Mouse (Mus musculus): ENCODE data around the gene Vangl1.

- TF ChIP-seq CTCF (IDR thresholded peaks at IDR 0.05; ENCODE audit: extremely low read depth, insufficient read depth, low read length): no peak
- no peak for TF ChIP-seq POLR2A (IDR thresholded peaks at IDR 0.05; ENCODE audit: extremely low read depth, insufficient read depth, low read length)
Observed at GRCm38 (mm10) chr3:102192621-102193020, 11.9 kb downstream of the Vangl1 start.
